Mouse (Mus musculus) stomach, embryonic 15.5 days (tissue): Measurements from ENCODE around the gene Nqo1. TPM values are rescaled to one million over a fixed set of nuclear protein-coding genes. Genes with fewer than 3 reads are reported as not detected.

Experiments used
- ATAC-seq: fragments of 200-750 bp; cut with Nextera tagmentation; 2 replicates; pipeline ENCODE4 v1.8.0; 2017; ENCODE audit warnings: low read depth, moderate number of reproducible peaks, moderate TSS enrichment; ENCODE audit not compliant: insufficient read depth, low FRiP score
- H3K27ac ChIP-seq: fragments of 300-500 bp; sonication (generic); 2 replicates; pipeline ENCODE4 v1.5.1; 2015; ENCODE audit warnings: mild to moderate bottlenecking, inconsistent platforms
- H3K27me3 ChIP-seq: fragments of 300-500 bp; sonication (generic); replicated peaks from 2 replicates; pipeline ENCODE4 v1.6.1; 2015; ENCODE audit warnings: inconsistent platforms
- H3K36me3 ChIP-seq: fragments of 300-500 bp; sonication (generic); 2 replicates; pipeline ENCODE4 v1.6.1; 2015; ENCODE audit warnings: inconsistent platforms
- H3K4me1 ChIP-seq: fragments of 300-500 bp; sonication (generic); 2 replicates; pipeline ENCODE4 v1.6.1; 2015; ENCODE audit warnings: inconsistent platforms
- H3K4me2 ChIP-seq: fragments of 300-500 bp; sonication (generic); 2 replicates; pipeline ENCODE4 v1.6.1; 2015; ENCODE audit warnings: mild to moderate bottlenecking, inconsistent platforms
- H3K4me3 ChIP-seq: fragments of 300-500 bp; sonication (generic); replicated peaks from 2 replicates; pipeline ENCODE4 v1.5.1; 2015; ENCODE audit warnings: inconsistent platforms
- H3K9ac ChIP-seq: fragments of 300-500 bp; sonication (generic); 2 replicates; pipeline ENCODE4 v1.6.1; 2015; ENCODE audit warnings: inconsistent platforms
- H3K9me3 ChIP-seq: fragments of 300-500 bp; sonication (generic); 2 replicates; pipeline ENCODE4 v1.6.1; 2016; ENCODE audit warnings: inconsistent platforms
- WGBS: fragments of 180-500 bp; shearing (Covaris S2); methylation state at CpG from one replicate; pipeline ENCODE4 v1.1.7; 2015; 5-methylcytosine and 5-hydroxymethylcytosine counted together
- polyA plus RNA-seq: library from polyadenylated mRNA; unstranded; fragments of >200 nt; fragmentation: Nextera tagmentation; extraction: Ambion mirVana; gene quantifications from 2 replicates; pipeline ENCODE4 v1.2.1, GENCODE M21; 2015

The Nqo1 gene
- polyA plus RNA-seq, 1 experiment from 2014 or later: 16.3 TPM

GRCm38 (mm10) chr8:107382898-107383297 is 20.1 kb downstream of the Nqo1 start:
- Histone ChIP-seq H3K4me1 (no peaks in the 10 kb centered on the region), H3K36me3 (peaks cover 14% of the 10 kb centered on the region), H3K27me3 (no peaks in the 10 kb centered on the region), H3K4me2 (no peak overlapping the region), H3K27ac (no peak overlapping the region), H3K9me3 (no peaks in the 10 kb centered on the region), H3K4me3 (no peak overlapping the region), H3K9ac (no peak overlapping the region)
- WGBS: 69% methylated on average over 4 of the region's 4 CpGs
- ATAC-seq: no peak

GRCm38 (mm10) chr8:107381666-107382065 is 21.3 kb downstream of the Nqo1 start:
- Histone ChIP-seq H3K4me1 (no peaks in the 10 kb centered on the region), H3K4me2 (no peak overlapping the region), H3K9ac (no peak overlapping the region), H3K4me3 (no peak overlapping the region), H3K36me3 (peaks cover 14% of the 10 kb centered on the region), H3K27me3 (no peaks in the 10 kb centered on the region), H3K27ac (no peak overlapping the region), H3K9me3 (no peaks in the 10 kb centered on the region)
- WGBS: 92% methylated on average over 4 of the region's 4 CpGs
- ATAC-seq: no peak

GRCm38 (mm10) chr8:107380734-107381133 is 22.3 kb downstream of the Nqo1 start:
- Histone ChIP-seq H3K27me3 (no peaks in the 10 kb centered on the region), H3K36me3 (peaks cover 14% of the 10 kb centered on the region), H3K27ac (no peak overlapping the region), H3K4me2 (no peak overlapping the region), H3K9me3 (no peaks in the 10 kb centered on the region), H3K4me3 (no peak overlapping the region), H3K4me1 (no peaks in the 10 kb centered on the region), H3K9ac (no peak overlapping the region)
- WGBS: 93% methylated on average over 8 of the region's 8 CpGs
- no peak for ATAC-seq

GRCm38 (mm10) chr8:107377346-107377745 is 25.7 kb downstream of the Nqo1 start:
- no peaks in the 10 kb centered on the region for H3K9me3 ChIP-seq
- H3K27me3 ChIP-seq: no peaks in the 10 kb centered on the region
- WGBS: 93% methylated on average over 3 of the region's 3 CpGs
- ATAC-seq: no peak
- peaks cover 14% of the 10 kb centered on the region for H3K36me3 ChIP-seq
- no peak overlapping the region for H3K9ac ChIP-seq
- no peak overlapping the region for H3K4me2 ChIP-seq
- no peaks in the 10 kb centered on the region for H3K4me1 ChIP-seq
- H3K27ac ChIP-seq: no peak overlapping the region
- H3K4me3 ChIP-seq: no peak overlapping the region

GRCm38 (mm10) chr8:107370311-107370710 is 32.7 kb downstream of the Nqo1 start:
- H3K27me3 ChIP-seq: no peaks in the 10 kb centered on the region
- peaks cover 33% of the 10 kb centered on the region for H3K36me3 ChIP-seq
- no peak overlapping the region for H3K27ac ChIP-seq
- no peak overlapping the region for H3K9ac ChIP-seq
- H3K4me1 ChIP-seq: no peaks in the 10 kb centered on the region
- no peak for ATAC-seq
- WGBS: 85% methylated on average over 4 of the region's 4 CpGs
- no peak overlapping the region for H3K4me2 ChIP-seq
- no peak overlapping the region for H3K4me3 ChIP-seq
- no peaks in the 10 kb centered on the region for H3K9me3 ChIP-seq

Other genes starting within 250 kb of the Nqo1 start
- 11.5 and 12.3 TPM in 2 replicates for gene Nfat5, start 109.7 kb downstream of the Nqo1 start, polyA plus RNA-seq
- 68.4 and 73.4 TPM in 2 replicates for gene Nob1, start 21.8 kb upstream of the Nqo1 start, polyA plus RNA-seq
- gene Wwp2, start 33.2 kb upstream of the Nqo1 start, polyA plus RNA-seq: 33.2 and 36.5 TPM in 2 replicates
- 251 and 263 TPM in 2 replicates for gene Psmd7, start 185.3 kb upstream of the Nqo1 start, polyA plus RNA-seq